Mouse (Mus musculus): Measurements from ENCODE around the gene Atp8a1.

DNA sequence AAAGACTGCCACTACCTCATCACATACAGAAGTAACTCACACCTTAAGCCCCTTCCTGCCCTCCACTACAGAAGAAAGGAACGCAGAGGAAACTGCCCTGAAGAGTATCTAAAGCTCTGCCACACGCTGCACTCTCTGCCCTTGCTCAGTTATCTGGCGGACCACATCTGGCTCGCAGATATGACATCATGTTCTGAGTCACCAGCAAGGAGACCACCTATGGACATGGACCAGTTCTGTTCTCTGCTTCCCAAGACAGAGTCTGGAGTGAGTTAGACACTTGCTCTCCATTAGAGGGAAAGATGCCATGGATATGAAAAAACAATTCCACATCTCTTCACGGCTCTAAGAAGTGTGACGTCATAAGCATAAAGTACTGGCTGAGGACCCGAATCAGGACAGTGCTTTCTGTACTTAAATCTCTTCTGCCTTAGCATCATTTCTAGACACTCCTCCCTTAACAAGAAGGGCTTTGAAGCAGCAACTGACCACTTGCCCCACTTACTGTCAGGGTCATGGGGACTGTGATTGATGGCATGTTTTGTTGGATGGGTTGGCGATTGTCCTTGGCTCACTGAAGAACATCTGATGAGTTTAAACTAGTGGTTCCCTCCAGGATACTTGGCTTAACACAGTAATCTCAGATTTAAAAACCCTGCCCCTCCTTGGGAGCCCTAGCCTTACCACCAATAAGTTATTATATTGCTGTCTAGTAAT, 206.5 kb downstream of the Atp8a1 start:
- no peak for TF ChIP-seq CTCF (IDR thresholded peaks at IDR 0.05)
- no peak for TF ChIP-seq EP300 (IDR thresholded peaks at IDR 0.05)

All from lung, postnatal 0 days (tissue).